Mouse (Mus musculus) gastrocnemius, postnatal 25 days (tissue): ENCODE measurements around the gene Hnrnpul2. TPM values are rescaled to one million over a fixed set of nuclear protein-coding genes. Genes with fewer than 3 reads are reported as not detected.
"Not testable (repeated sequence)": the region's sequence is repeated elsewhere in the genome, so short reads cannot be mapped to it uniquely, and the experiment has no call there.

Experiments used
- DNase-seq: peaks from one replicate; pipeline ENCODE4 v3.0.0; 2022
- total RNA-seq, 2 experiments: library from RNA; stranded (reverse); gene quantifications; 1 replicate in 1 of 2; 2 replicates in 1 of 2; pipeline ENCODE4 v1.2.3; 2021

Hnrnpul2 gene
- total RNA-seq, 2 experiments from 2014 or later, result 34.7 to 38.6 TPM

- no peak for DNase-seq
These were observed 31.8 kb downstream of the Hnrnpul2 start for GRCm38 (mm10) chr19:8851639-8852038.

GRCm38 (mm10) chr19:8852236-8852928, 32.6 kb downstream of the Hnrnpul2 start:
- peak; percentile 70 for DNase-seq

- DNase-seq, result no peak
These were observed 33.3 kb downstream of the Hnrnpul2 start for GRCm38 (mm10) chr19:8853117-8853516.

- no peak for DNase-seq
These were observed 37.9 kb downstream of the Hnrnpul2 start for GRCm38 (mm10) chr19:8857689-8858088.

GRCm38 (mm10) chr19:8859018-8859417, 39.2 kb downstream of the Hnrnpul2 start:
- DNase-seq, result no peak

GRCm38 (mm10) chr19:8864265-8864664, 44.5 kb downstream of the Hnrnpul2 start:
- no peak for DNase-seq

- DNase-seq, result not testable (repeated sequence)
These were observed 50.6 kb downstream of the Hnrnpul2 start for GRCm38 (mm10) chr19:8870381-8870780.

- no peak for DNase-seq
These were observed 51.0 kb downstream of the Hnrnpul2 start for GRCm38 (mm10) chr19:8870838-8871237.

- DNase-seq, result peak; percentile 98
These were observed 51.7 kb downstream of the Hnrnpul2 start, which contains the start of gene Ubxn1 for GRCm38 (mm10) chr19:8871267-8872186. Gene Ubxn1, plus strand, starts transcription at chr19:8871496.

- DNase-seq, result no peak
These were observed 52.5 kb downstream of the Hnrnpul2 start for GRCm38 (mm10) chr19:8872266-8872840.

GRCm38 (mm10) chr19:8875031-8875430, 55.2 kb downstream of the Hnrnpul2 start:
- no peak for DNase-seq

- peak; percentile 88 for DNase-seq
These were observed 60.7 kb downstream of the Hnrnpul2 start, which contains the start of gene Uqcc3 for GRCm38 (mm10) chr19:8880311-8881033. Gene Uqcc3, minus strand, starts transcription at chr19:8880923.

GRCm38 (mm10) chr19:8881034-8881392, 61.2 kb downstream of the Hnrnpul2 start:
- no peak for DNase-seq

GRCm38 (mm10) chr19:8883616-8884015, 63.8 kb downstream of the Hnrnpul2 start, which contains the start of the genes Lbhd1 and Gm49403:
Gene Lbhd1, plus strand, starts transcription at chr19:8883732.
Gene Gm49403, plus strand, starts transcription at chr19:8883930.
- no peak for DNase-seq

Other genes with a start within 250 kb of the Hnrnpul2 start
- not detected for gene Slc22a8, start 228.8 kb upstream of the Hnrnpul2 start, total RNA-seq
- gene Slc22a6, start 202.0 kb upstream of the Hnrnpul2 start, total RNA-seq, result not detected
- gene Chrm1, start 156.2 kb upstream of the Hnrnpul2 start, total RNA-seq, result not detected
- gene Slc3a2, start 96.6 kb upstream of the Hnrnpul2 start, total RNA-seq, result 10 to 100 TPM; 26.7 to 34.6 TPM
- 10 to 100 TPM; 16.9 to 18.2 TPM for gene Wdr74, start 84.2 kb upstream of the Hnrnpul2 start, total RNA-seq
- gene 1700092M07Rik, start 79.3 kb upstream of the Hnrnpul2 start, total RNA-seq, result not detected
- 10 to 100 TPM; 20.9 to 21.6 TPM for gene Stx5a, start 78.6 kb upstream of the Hnrnpul2 start, total RNA-seq
- gene Nxf1, start 62.9 kb upstream of the Hnrnpul2 start, total RNA-seq, result 10 to 100 TPM; 32.4 to 33.8 TPM
- 10 to 100 TPM; 82.8 to 87.5 TPM for gene Tmem223, start 49.0 kb upstream of the Hnrnpul2 start, total RNA-seq
- gene Tmem179b, start 45.5 kb upstream of the Hnrnpul2 start, total RNA-seq, result 1 to 10 TPM; 8.3 to 9.8 TPM
- 1 to 10 TPM; 4.8 to 5.8 TPM for gene Taf6l, start 33.6 kb upstream of the Hnrnpul2 start, total RNA-seq
- gene Polr2g, start 21.4 kb upstream of the Hnrnpul2 start, total RNA-seq, result 10 to 100 TPM; 29.3 to 34.7 TPM
- gene Zbtb3, start 17.5 kb upstream of the Hnrnpul2 start, total RNA-seq, result under 1 TPM; 0.43 to 0.56 TPM
- gene Ttc9c, start 677 bp upstream of the Hnrnpul2 start, total RNA-seq, result 10 to 100 TPM; 10.9 to 13.1 TPM
- gene AC129217.1, start 9.8 kb downstream of the Hnrnpul2 start, total RNA-seq, result not detected
- gene Bscl2, start 17.5 kb downstream of the Hnrnpul2 start, total RNA-seq, result 10 to 100 TPM; 15.7 to 20.8 TPM
- gene Gng3, start 19.2 kb downstream of the Hnrnpul2 start, total RNA-seq, result not detected
- gene Lrrn4cl, start 30.8 kb downstream of the Hnrnpul2 start, total RNA-seq, result 10 to 100 TPM in 1 of 2 experiments, 1 to 10 TPM in 1; 6.8 to 10.9 TPM
- gene Ubxn1, start 51.5 kb downstream of the Hnrnpul2 start, total RNA-seq, result 100 to 1,000 TPM; 190 to 208 TPM
- gene Uqcc3, start 60.9 kb downstream of the Hnrnpul2 start, total RNA-seq, result 10 to 100 TPM; 50.8 to 57.0 TPM
- 10 to 100 TPM in 1 of 2 experiments, 1 to 10 TPM in 1; 4.8 to 10.3 TPM for gene Lbhd1, start 63.7 kb downstream of the Hnrnpul2 start, total RNA-seq
- gene Gm49403, start 63.9 kb downstream of the Hnrnpul2 start, total RNA-seq, result not detected
- gene 1810009A15Rik, start 68.8 kb downstream of the Hnrnpul2 start, total RNA-seq, result 10 to 100 TPM; 13.1 to 18.0 TPM
- gene Gm49416, start 68.9 kb downstream of the Hnrnpul2 start, total RNA-seq, result not detected
- gene Ints5, start 73.0 kb downstream of the Hnrnpul2 start, total RNA-seq, result 1 to 10 TPM; 8.3 to 9.4 TPM
- gene Ganab, start 78.1 kb downstream of the Hnrnpul2 start, total RNA-seq, result 10 to 100 TPM; 23.1 to 25.9 TPM
- 10 to 100 TPM; 27.2 to 28.3 TPM for gene B3gat3, start 100.4 kb downstream of the Hnrnpul2 start, total RNA-seq
- gene Rom1, start 109.3 kb downstream of the Hnrnpul2 start, total RNA-seq, result 10 to 100 TPM in 1 of 2 experiments, 1 to 10 TPM in 1; 6.7 to 18.4 TPM
- gene Eml3, start 109.5 kb downstream of the Hnrnpul2 start, total RNA-seq, result 1 to 10 TPM; 6.0 to 7.2 TPM
- gene Mta2, start 121.9 kb downstream of the Hnrnpul2 start, total RNA-seq, result 10 to 100 TPM; 19.5 to 21.9 TPM
- 1 to 10 TPM; 5.7 to 7.2 TPM for gene Tut1, start 133.8 kb downstream of the Hnrnpul2 start, total RNA-seq
- gene Eef1g, start 147.0 kb downstream of the Hnrnpul2 start, total RNA-seq, result 100 to 1,000 TPM; 464 to 492 TPM
- gene Ahnak, start 169.3 kb downstream of the Hnrnpul2 start, total RNA-seq, result 100 to 1,000 TPM; 183 to 204 TPM